Mouse (Mus musculus) kidney, adult 2 months (tissue): Measurements from ENCODE around the gene Gm5447.

Experiments used
- CTCF ChIP-seq: fragments of 200-500 bp; conservative IDR thresholded peaks from 2 replicates; pipeline ENCODE4 v1.5.1; 2011; ENCODE audit warnings: low read depth, mild to moderate bottlenecking, control low read depth, low read length, moderate library complexity, mixed read lengths; ENCODE audit not compliant: insufficient read depth, insufficient read length
- POLR2A ChIP-seq: fragments of 200-500 bp; IDR thresholded peaks from one replicate; pipeline ENCODE4 v1.6.1; 2011; ENCODE audit warnings: low read depth, low read length, control low read depth

- TF ChIP-seq CTCF (no peak), POLR2A (no peak)
These were observed 3.0 kb upstream of the Gm5447 start for GRCm38 (mm10) chr13:30971047-30971446.
